Mouse (Mus musculus): ENCODE data around the gene Cd2. TPM values are rescaled to one million over a fixed set of nuclear protein-coding genes. Genes with fewer than 3 reads are reported as not detected.

Cd2 gene
- total and polyA plus RNA-seq, 3 experiments, result 0.84 to 1.7 (median 1.1) TPM

- WGBS, result 91% methylated on average over 2 of the region's 2 CpGs
These were observed 44.7 kb downstream of the Cd2 start for GRCm38 (mm10) chr3:101243002-101243401.

GRCm38 (mm10) chr3:101241866-101242265 is 45.9 kb downstream of the Cd2 start:
- Histone ChIP-seq H3K4me3 (no peak overlapping the region), H3K27me3 (ENCODE audit: control insufficient read depth, insufficient read depth, low read length) (no peaks in the 10 kb centered on the region), H3K79me2 (replicated peaks; ENCODE audit: control insufficient read depth, insufficient read depth, low read length) (no peaks in the 10 kb centered on the region), H3K36me3 (ENCODE audit: control insufficient read depth, insufficient read depth, low read length) (no peaks in the 10 kb centered on the region), H3K27ac (no peak overlapping the region), H3K9ac (ENCODE audit: low read depth, low read length) (no peak overlapping the region), H3K4me1 (ENCODE audit: control insufficient read depth, insufficient read depth, low read length) (no peaks in the 10 kb centered on the region)
- intact Hi-C loops (cut with DNase I), result no loop called here
- WGBS, result 74% methylated on average over 3 of the region's 3 CpGs
- TF ChIP-seq POLR2A (IDR thresholded peaks at IDR 0.05; ENCODE audit: insufficient read depth, low read depth, low read length) (no peak), EP300 (IDR thresholded peaks at IDR 0.05; ENCODE audit: insufficient read depth, low read depth, low read length) (no peak), CTCF (IDR thresholded peaks at IDR 0.05) (no peak)
- DNase-seq, result no peak

More at GRCm38 (mm10) chr3:101243002-101243401, 44.7 kb downstream of the Cd2 start:
- no peaks in the 10 kb centered on the region for H3K79me2 ChIP-seq (replicated peaks; ENCODE audit: control insufficient read depth, insufficient read depth, low read length)
- no peak overlapping the region for H3K4me3 ChIP-seq
- no peaks in the 10 kb centered on the region for H3K4me1 ChIP-seq (ENCODE audit: control insufficient read depth, insufficient read depth, low read length)
- TF ChIP-seq EP300 (IDR thresholded peaks at IDR 0.05; ENCODE audit: insufficient read depth, low read depth, low read length), result no peak
- TF ChIP-seq POLR2A (IDR thresholded peaks at IDR 0.05; ENCODE audit: insufficient read depth, low read depth, low read length), result no peak
- TF ChIP-seq CTCF (IDR thresholded peaks at IDR 0.05), result no peak
- H3K36me3 ChIP-seq (ENCODE audit: control insufficient read depth, insufficient read depth, low read length), result no peaks in the 10 kb centered on the region
- no peak overlapping the region for H3K9ac ChIP-seq (ENCODE audit: low read depth, low read length)
- intact Hi-C loops (cut with DNase I), result no loop called here
- no peaks in the 10 kb centered on the region for H3K27me3 ChIP-seq (ENCODE audit: control insufficient read depth, insufficient read depth, low read length)
- H3K27ac ChIP-seq, result no peak overlapping the region
- DNase-seq, result no peak

- no peak overlapping the region for H3K4me3 ChIP-seq
- 87% methylated on average over 9 of the region's 9 CpGs for WGBS
These were observed 46.9 kb downstream of the Cd2 start for GRCm38 (mm10) chr3:101240859-101241258.

GRCm38 (mm10) chr3:101239236-101239635 is 48.5 kb downstream of the Cd2 start:
- TF ChIP-seq CTCF (IDR thresholded peaks at IDR 0.05), result no peak
- no peak for TF ChIP-seq POLR2A (IDR thresholded peaks at IDR 0.05; ENCODE audit: insufficient read depth, low read depth, low read length)
- no peak for TF ChIP-seq EP300 (IDR thresholded peaks at IDR 0.05; ENCODE audit: insufficient read depth, low read depth, low read length)
- intact Hi-C loops (cut with DNase I), result no loop called here
- Histone ChIP-seq H3K9ac (ENCODE audit: low read depth, low read length) (no peak overlapping the region), H3K4me3 (no peak overlapping the region), H3K79me2 (replicated peaks; ENCODE audit: control insufficient read depth, insufficient read depth, low read length) (no peaks in the 10 kb centered on the region), H3K4me1 (ENCODE audit: control insufficient read depth, insufficient read depth, low read length) (no peaks in the 10 kb centered on the region), H3K27me3 (ENCODE audit: control insufficient read depth, insufficient read depth, low read length) (no peaks in the 10 kb centered on the region), H3K27ac (no peak overlapping the region), H3K36me3 (ENCODE audit: control insufficient read depth, insufficient read depth, low read length) (no peaks in the 10 kb centered on the region)
- DNase-seq, result no peak
- WGBS, result 80% methylated on average over 4 of the region's 4 CpGs

More at GRCm38 (mm10) chr3:101240859-101241258, 46.9 kb downstream of the Cd2 start:
- H3K27ac ChIP-seq, result no peak overlapping the region
- H3K9ac ChIP-seq (ENCODE audit: low read depth, low read length), result no peak overlapping the region
- intact Hi-C loops (cut with DNase I), result no loop called here
- H3K4me1 ChIP-seq (ENCODE audit: control insufficient read depth, insufficient read depth, low read length), result no peaks in the 10 kb centered on the region
- no peaks in the 10 kb centered on the region for H3K36me3 ChIP-seq (ENCODE audit: control insufficient read depth, insufficient read depth, low read length)
- no peak for DNase-seq
- TF ChIP-seq EP300 (IDR thresholded peaks at IDR 0.05; ENCODE audit: insufficient read depth, low read depth, low read length) (no peak), CTCF (IDR thresholded peaks at IDR 0.05) (no peak), POLR2A (IDR thresholded peaks at IDR 0.05; ENCODE audit: insufficient read depth, low read depth, low read length) (no peak)
- H3K27me3 ChIP-seq (ENCODE audit: control insufficient read depth, insufficient read depth, low read length), result no peaks in the 10 kb centered on the region
- no peaks in the 10 kb centered on the region for H3K79me2 ChIP-seq (replicated peaks; ENCODE audit: control insufficient read depth, insufficient read depth, low read length)

GRCm38 (mm10) chr3:101238695-101239094 is 49.0 kb downstream of the Cd2 start:
- H3K27ac ChIP-seq, result no peak overlapping the region
- no peaks in the 10 kb centered on the region for H3K36me3 ChIP-seq (ENCODE audit: control insufficient read depth, insufficient read depth, low read length)
- H3K4me1 ChIP-seq (ENCODE audit: control insufficient read depth, insufficient read depth, low read length), result no peaks in the 10 kb centered on the region
- no peak overlapping the region for H3K9ac ChIP-seq (ENCODE audit: low read depth, low read length)
- 68% methylated on average over 6 of the region's 6 CpGs for WGBS
- DNase-seq, result no peak
- no peaks in the 10 kb centered on the region for H3K79me2 ChIP-seq (replicated peaks; ENCODE audit: control insufficient read depth, insufficient read depth, low read length)
- H3K27me3 ChIP-seq (ENCODE audit: control insufficient read depth, insufficient read depth, low read length), result no peaks in the 10 kb centered on the region
- no peak for TF ChIP-seq POLR2A (IDR thresholded peaks at IDR 0.05; ENCODE audit: insufficient read depth, low read depth, low read length)
- TF ChIP-seq EP300 (IDR thresholded peaks at IDR 0.05; ENCODE audit: insufficient read depth, low read depth, low read length), result no peak
- intact Hi-C loops (cut with DNase I), result no loop called here
- no peak overlapping the region for H3K4me3 ChIP-seq

- intact Hi-C loops (cut with DNase I), result no loop called here
- WGBS, result 83% methylated on average over 16 of the region's 16 CpGs
- no peak for TF ChIP-seq EP300 (IDR thresholded peaks at IDR 0.05; ENCODE audit: insufficient read depth, low read depth, low read length)
These were observed 50.5 kb downstream of the Cd2 start for GRCm38 (mm10) chr3:101236995-101237808.

More at GRCm38 (mm10) chr3:101236995-101237808, 50.5 kb downstream of the Cd2 start:
- Histone ChIP-seq H3K27me3 (ENCODE audit: control insufficient read depth, insufficient read depth, low read length) (no peaks in the 10 kb centered on the region), H3K27ac (no peak overlapping the region), H3K9ac (ENCODE audit: low read depth, low read length) (no peak overlapping the region), H3K36me3 (ENCODE audit: control insufficient read depth, insufficient read depth, low read length) (no peaks in the 10 kb centered on the region), H3K4me1 (ENCODE audit: control insufficient read depth, insufficient read depth, low read length) (no peaks in the 10 kb centered on the region), H3K79me2 (replicated peaks; ENCODE audit: control insufficient read depth, insufficient read depth, low read length) (no peaks in the 10 kb centered on the region), H3K4me3 (no peak overlapping the region)
- no peak for DNase-seq

Data from heart, adult 2 months (tissue).